Mouse (Mus musculus) ES-Bruce4 (cell line): Measurements from ENCODE around the gene Nt5c1a.

Experiments used
- CTCF ChIP-seq: IDR thresholded peaks from one replicate; pipeline ENCODE4 v1.8.1; 2011; ENCODE audit warnings: low read depth, low read length
- POLR2A ChIP-seq: IDR thresholded peaks from one replicate; pipeline ENCODE4 v1.8.1; 2011; ENCODE audit warnings: low read length; ENCODE audit not compliant: insufficient read depth

DNA sequence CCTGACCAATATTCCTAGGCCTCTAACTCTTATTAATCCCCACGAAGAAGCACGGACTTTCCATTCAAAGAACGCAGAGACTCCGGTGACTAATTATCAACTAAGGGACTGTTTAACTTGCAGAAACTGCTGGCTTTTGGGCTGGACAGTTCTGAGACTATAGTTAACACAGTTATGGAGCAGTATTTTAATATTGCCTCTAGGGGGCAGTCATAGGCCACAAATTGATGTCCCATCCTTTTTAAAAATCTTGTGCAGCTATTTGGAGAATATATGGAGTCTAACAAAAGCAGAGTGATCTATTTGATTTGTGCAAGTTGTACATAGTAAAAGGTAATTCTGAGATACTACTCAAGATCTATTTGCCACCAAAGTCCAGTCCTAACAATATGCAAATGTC, 46.3 kb upstream of the Nt5c1a start:
- no peak for TF ChIP-seq POLR2A
- no peak for TF ChIP-seq CTCF
